Mouse (Mus musculus) heart, embryonic 11.5 days (tissue): ENCODE data around the gene Ramp2. TPM values are rescaled to one million over a fixed set of nuclear protein-coding genes. Genes with fewer than 3 reads are reported as not detected.

ENCODE experiments used
- ATAC-seq: fragments of 200-750 bp; cut with Nextera tagmentation; replicated peaks from 2 replicates; pipeline ENCODE4 v1.8.0; 2017; ENCODE audit warnings: moderate library complexity; ENCODE audit not compliant: insufficient number of reproducible peaks, low FRiP score, low TSS enrichment
- H3K27ac ChIP-seq: fragments of 300-500 bp; sonication (generic); 2 replicates; pipeline ENCODE4 v1.5.1; 2014; ENCODE audit warnings: mild to moderate bottlenecking, low read depth, low read length
- H3K27me3 ChIP-seq: fragments of 300-500 bp; sonication (generic); 2 replicates; pipeline ENCODE4 v1.6.1; 2014; ENCODE audit warnings: mild to moderate bottlenecking, low read length, mixed read lengths; ENCODE audit not compliant: control insufficient read depth, insufficient read depth
- H3K36me3 ChIP-seq: fragments of 300-500 bp; sonication (generic); 2 replicates; pipeline ENCODE4 v1.6.1; 2014; ENCODE audit warnings: mild to moderate bottlenecking, low read length, moderate library complexity, mixed read lengths; ENCODE audit not compliant: control insufficient read depth, insufficient read depth
- H3K4me1 ChIP-seq: fragments of 300-500 bp; sonication (generic); 2 replicates; pipeline ENCODE4 v1.6.1; 2014; ENCODE audit warnings: low read length; ENCODE audit not compliant: control insufficient read depth, insufficient read depth
- H3K4me2 ChIP-seq: fragments of 300-500 bp; sonication (generic); 2 replicates; pipeline ENCODE4 v1.6.1; 2014; ENCODE audit warnings: mild to moderate bottlenecking, moderate library complexity
- H3K4me3 ChIP-seq: fragments of 300-500 bp; sonication (generic); 2 replicates; pipeline ENCODE4 v1.5.1; 2014; ENCODE audit warnings: low read depth, low read length
- H3K9ac ChIP-seq: fragments of 300-500 bp; sonication (generic); 2 replicates; pipeline ENCODE4 v1.6.1; 2014; ENCODE audit warnings: mild to moderate bottlenecking, low read depth, low read length, moderate library complexity
- H3K9me3 ChIP-seq: fragments of 300-500 bp; sonication (generic); replicated peaks from 2 replicates; pipeline ENCODE4 v1.6.1; 2016; ENCODE audit warnings: low read length; ENCODE audit not compliant: control insufficient read depth
- WGBS: fragments of 180-500 bp; shearing (Covaris S2); extraction: QIAGEN DNeasy Blood & Tissue Kit; methylation state at CpG from one replicate; pipeline ENCODE4 v1.1.7; 2014; ENCODE audit not compliant: insufficient replicate concordance; 5-methylcytosine and 5-hydroxymethylcytosine counted together
- polyA plus RNA-seq: library from polyadenylated mRNA; unstranded; fragments of >200 nt; fragmentation: Nextera tagmentation; extraction: Ambion mirVana; gene quantifications from 2 replicates; pipeline ENCODE4 v1.2.1, GENCODE M21; 2014

Gene Ramp2
- polyA plus RNA-seq, 1 experiment from 2014 or later, result 232 TPM

- Histone ChIP-seq H3K27ac (no peak overlapping the region), H3K9ac (no peak overlapping the region; the same call in 1 of the 2 replicates), H3K4me3 (peak overlapping the region; percentile 72), H3K4me2 (peak overlapping the region; percentile 75), H3K27me3 (0 out of 2 replicates have a peak, but pooled peaks cover 5% of the 10 kb centered on the region), H3K9me3 (no peaks in the 10 kb centered on the region), H3K36me3 (peaks cover 2% of the 10 kb centered on the region; the same call in 1 of the 2 replicates), H3K4me1 (peaks cover 20% of the 10 kb centered on the region)
- WGBS, result 44% methylated on average over 14 of the region's 14 CpGs
- ATAC-seq, result no peak; the same call in 1 of the 2 replicates
Measured at GRCm38 (mm10) chr11:101279193-101279569, 33.4 kb downstream of the Ramp2 start.

- H3K4me2 ChIP-seq, result no peak overlapping the region
- H3K9ac ChIP-seq, result no peak overlapping the region
- H3K9me3 ChIP-seq, result no peaks in the 10 kb centered on the region
- 48% methylated on average over 7 of the region's 7 CpGs for WGBS
- no peak overlapping the region for H3K27ac ChIP-seq
- peaks cover 20% of the 10 kb centered on the region for H3K4me1 ChIP-seq
- peaks cover 5% of the 10 kb centered on the region for H3K36me3 ChIP-seq
- no peak overlapping the region for H3K4me3 ChIP-seq
- ATAC-seq, result no peak
- 0 out of 2 replicates have a peak, but pooled peaks cover 5% of the 10 kb centered on the region for H3K27me3 ChIP-seq
Measured at GRCm38 (mm10) chr11:101280837-101281236, 35.0 kb downstream of the Ramp2 start.

GRCm38 (mm10) chr11:101282896-101283295, 37.1 kb downstream of the Ramp2 start:
- ATAC-seq, result no peak

GRCm38 (mm10) chr11:101283805-101284204, 38.0 kb downstream of the Ramp2 start:
- 59% methylated on average over 4 of the region's 4 CpGs for WGBS
- no peak overlapping the region for H3K4me3 ChIP-seq
- no peak for ATAC-seq

More at GRCm38 (mm10) chr11:101282896-101283295, 37.1 kb downstream of the Ramp2 start:
- H3K4me1 ChIP-seq, result peaks cover 5% of the 10 kb centered on the region
- peaks cover 6% of the 10 kb centered on the region for H3K36me3 ChIP-seq
- no peak overlapping the region for H3K27ac ChIP-seq
- no peak overlapping the region for H3K9ac ChIP-seq
- H3K4me3 ChIP-seq, result no peak overlapping the region
- H3K27me3 ChIP-seq, result no peaks in the 10 kb centered on the region
- WGBS, result 51% methylated on average over 5 of the region's 5 CpGs
- H3K4me2 ChIP-seq, result no peak overlapping the region
- no peaks in the 10 kb centered on the region for H3K9me3 ChIP-seq

GRCm38 (mm10) chr11:101287306-101287705, 41.5 kb downstream of the Ramp2 start:
- no peak for ATAC-seq
- Histone ChIP-seq H3K9ac (no peak overlapping the region), H3K9me3 (no peaks in the 10 kb centered on the region), H3K27ac (no peak overlapping the region), H3K36me3 (peaks cover 19% of the 10 kb centered on the region), H3K4me2 (no peak overlapping the region), H3K4me1 (no peaks in the 10 kb centered on the region), H3K4me3 (no peak overlapping the region), H3K27me3 (no peaks in the 10 kb centered on the region)
- 82% methylated on average over 9 of the region's 9 CpGs for whole genome bisulfite sequencing

More at GRCm38 (mm10) chr11:101283805-101284204, 38.0 kb downstream of the Ramp2 start:
- Histone ChIP-seq H3K4me2 (no peak overlapping the region), H3K9me3 (no peaks in the 10 kb centered on the region), H3K27ac (no peak overlapping the region), H3K9ac (no peak overlapping the region), H3K27me3 (no peaks in the 10 kb centered on the region), H3K4me1 (no peaks in the 10 kb centered on the region), H3K36me3 (peaks cover 9% of the 10 kb centered on the region)

- no peak overlapping the region for H3K9ac ChIP-seq
- H3K4me1 ChIP-seq, result no peaks in the 10 kb centered on the region
- no peak overlapping the region for H3K4me3 ChIP-seq
- H3K27ac ChIP-seq, result no peak overlapping the region
- H3K36me3 ChIP-seq, result peaks cover 25% of the 10 kb centered on the region
- no peak overlapping the region for H3K4me2 ChIP-seq
- no peaks in the 10 kb centered on the region for H3K9me3 ChIP-seq
- 92% methylated on average over 8 of the region's 8 CpGs for WGBS
- no peaks in the 10 kb centered on the region for H3K27me3 ChIP-seq
- ATAC-seq, result no peak
Measured at GRCm38 (mm10) chr11:101291231-101291630, 45.4 kb downstream of the Ramp2 start.

GRCm38 (mm10) chr11:101295191-101295590, 49.4 kb downstream of the Ramp2 start:
- no peaks in the 10 kb centered on the region for H3K9me3 ChIP-seq

GRCm38 (mm10) chr11:101300881-101301280, 55.1 kb downstream of the Ramp2 start:
- H3K9ac ChIP-seq, result peak overlapping the region; percentile 86
- H3K36me3 ChIP-seq, result peaks cover 6% of the 10 kb centered on the region
- H3K4me2 ChIP-seq, result peak overlapping the region; percentile 99
- no peaks in the 10 kb centered on the region for H3K27me3 ChIP-seq
- H3K4me1 ChIP-seq, result peaks cover 13% of the 10 kb centered on the region
- ATAC-seq, result no peak
- peak overlapping the region; percentile 96 for H3K4me3 ChIP-seq
- H3K27ac ChIP-seq, result no peak overlapping the region
- WGBS, result 59% methylated on average over 7 of the region's 7 CpGs
- no peaks in the 10 kb centered on the region for H3K9me3 ChIP-seq

More at GRCm38 (mm10) chr11:101295191-101295590, 49.4 kb downstream of the Ramp2 start:
- Histone ChIP-seq H3K4me3 (no peak overlapping the region), H3K9ac (no peak overlapping the region), H3K27ac (no peak overlapping the region), H3K4me1 (no peaks in the 10 kb centered on the region), H3K36me3 (peaks cover 20% of the 10 kb centered on the region), H3K27me3 (no peaks in the 10 kb centered on the region), H3K4me2 (no peak overlapping the region)
- WGBS, result 89% methylated on average over 8 of the region's 8 CpGs
- ATAC-seq, result no peak
